Mouse (Mus musculus): ENCODE results near the gene 5031439G07Rik. TPM values are rescaled to one million over a fixed set of nuclear protein-coding genes. Genes with fewer than 3 reads are reported as not detected.

The 5031439G07Rik gene
- polyA plus RNA-seq, 1 experiment from 2014 or later = 19.2 TPM

DNA sequence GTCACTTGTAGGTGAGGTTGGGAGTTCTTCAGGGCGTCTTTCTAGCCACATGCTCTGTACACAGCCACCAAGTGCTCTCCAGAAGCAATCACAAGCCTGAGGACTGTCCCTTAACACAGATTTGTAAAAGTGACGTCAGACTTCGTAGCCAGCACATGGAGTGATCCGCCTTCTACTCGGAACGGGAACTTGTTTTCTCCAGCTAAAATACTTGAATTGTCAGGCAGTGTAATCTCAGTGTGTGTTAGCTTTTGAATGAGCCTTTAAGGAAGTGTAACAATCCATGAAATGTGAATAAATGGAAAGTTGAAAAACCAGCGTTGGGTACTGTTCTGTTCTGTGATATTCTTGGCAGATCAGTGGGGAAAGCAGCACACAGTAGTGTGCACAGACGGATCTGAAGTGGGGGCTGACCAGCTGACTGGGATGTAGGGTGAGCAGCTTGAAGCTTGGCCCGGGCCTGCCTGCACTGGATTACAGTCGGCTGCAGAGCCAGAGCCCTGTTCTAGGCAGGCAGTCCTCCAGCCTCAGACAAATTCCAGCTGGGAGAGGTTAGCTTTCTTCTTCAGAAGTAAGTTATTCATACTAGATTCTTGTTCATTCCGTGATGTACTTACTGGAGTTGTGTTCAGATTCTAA lies 45.6 kb downstream of the 5031439G07Rik start:
- no peak overlapping the region for H3K9ac ChIP-seq
- no peaks in the 10 kb centered on the region for H3K4me1 ChIP-seq (replicated peaks; ENCODE audit: control insufficient read depth, insufficient read depth, low read length)
- no peak overlapping the region for H3K4me2 ChIP-seq (replicated peaks)
- no peak overlapping the region for H3K27ac ChIP-seq
- ATAC-seq (ENCODE audit: low FRiP score) (no peak), DNase-seq (ENCODE audit: low spot score) (no peak)
- peaks cover 74% of the 10 kb centered on the region for H3K36me3 ChIP-seq (replicated peaks; ENCODE audit: control insufficient read depth, insufficient read depth)
- no peaks in the 10 kb centered on the region for H3K9me3 ChIP-seq (ENCODE audit: control insufficient read depth, low read length)
- WGBS = 65% methylated on average over 11 of the region's 11 CpGs
- no peaks in the 10 kb centered on the region for H3K27me3 ChIP-seq (ENCODE audit: control insufficient read depth, insufficient read depth, low read length)
- H3K4me3 ChIP-seq (replicated peaks; ENCODE audit: low read length) = no peak overlapping the region

DNA sequence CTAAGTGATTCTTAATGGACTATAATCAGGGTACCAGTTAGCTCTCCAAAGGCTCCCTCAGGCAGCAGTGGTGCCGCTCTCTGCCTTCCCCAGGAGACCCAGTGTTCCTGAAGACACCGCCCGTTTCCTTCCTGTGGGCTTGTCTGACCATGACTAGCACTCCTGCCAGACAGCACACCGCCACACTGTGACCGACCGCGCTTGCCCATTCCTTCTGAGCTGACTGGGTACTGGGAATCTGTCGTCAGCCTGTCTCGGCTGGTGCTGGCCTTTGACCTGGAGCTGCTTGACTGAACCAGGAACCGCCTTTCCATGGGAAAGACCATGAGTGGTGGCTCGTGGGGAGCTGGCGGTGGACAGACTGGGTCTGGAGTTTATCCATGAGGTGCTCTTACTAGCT lies 48.2 kb downstream of the 5031439G07Rik start:
- ATAC-seq (ENCODE audit: low FRiP score) (no peak), DNase-seq (ENCODE audit: low spot score) (no peak)
- Histone ChIP-seq H3K4me3 (replicated peaks; ENCODE audit: low read length) (no peak overlapping the region), H3K27me3 (ENCODE audit: control insufficient read depth, insufficient read depth, low read length) (no peaks in the 10 kb centered on the region), H3K4me2 (replicated peaks) (no peak overlapping the region), H3K9me3 (ENCODE audit: control insufficient read depth, low read length) (no peaks in the 10 kb centered on the region), H3K27ac (no peak overlapping the region), H3K4me1 (replicated peaks; ENCODE audit: control insufficient read depth, insufficient read depth, low read length) (no peaks in the 10 kb centered on the region), H3K9ac (no peak overlapping the region), H3K36me3 (replicated peaks; ENCODE audit: control insufficient read depth, insufficient read depth) (peaks cover 81% of the 10 kb centered on the region)
- WGBS = 58% methylated on average over 12 of the region's 12 CpGs

DNA sequence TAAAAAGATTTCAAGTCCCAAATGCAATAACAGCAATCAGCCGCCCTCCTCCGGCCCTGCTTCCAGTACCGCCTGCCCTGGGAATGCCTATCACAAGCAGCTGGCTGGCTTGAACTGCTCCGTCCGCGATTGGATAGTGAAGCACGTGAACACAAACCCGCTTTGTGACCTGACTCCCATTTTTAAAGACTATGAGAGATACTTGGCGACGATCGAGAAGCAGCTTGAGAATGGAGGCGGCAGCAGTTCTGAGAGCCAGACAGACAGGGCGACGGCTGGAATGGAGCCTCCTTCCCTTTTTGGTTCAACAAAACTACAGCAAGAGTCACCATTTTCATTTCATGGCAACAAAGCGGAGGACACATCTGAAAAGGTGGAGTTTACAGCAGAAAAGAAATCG lies 53.5 kb downstream of the 5031439G07Rik start:
- Histone ChIP-seq H3K9ac (no peak overlapping the region), H3K9me3 (ENCODE audit: control insufficient read depth, low read length) (no peaks in the 10 kb centered on the region), H3K4me3 (replicated peaks; ENCODE audit: low read length) (no peak overlapping the region), H3K4me1 (replicated peaks; ENCODE audit: control insufficient read depth, insufficient read depth, low read length) (no peaks in the 10 kb centered on the region), H3K27ac (no peak overlapping the region), H3K36me3 (replicated peaks; ENCODE audit: control insufficient read depth, insufficient read depth) (peaks cover 100% of the 10 kb centered on the region), H3K4me2 (replicated peaks) (no peak overlapping the region), H3K27me3 (ENCODE audit: control insufficient read depth, insufficient read depth, low read length) (no peaks in the 10 kb centered on the region)
- DNase-seq (ENCODE audit: low spot score) (no peak), ATAC-seq (ENCODE audit: low FRiP score) (no peak)
- WGBS = 86% methylated on average over 16 of the region's 16 CpGs

DNA sequence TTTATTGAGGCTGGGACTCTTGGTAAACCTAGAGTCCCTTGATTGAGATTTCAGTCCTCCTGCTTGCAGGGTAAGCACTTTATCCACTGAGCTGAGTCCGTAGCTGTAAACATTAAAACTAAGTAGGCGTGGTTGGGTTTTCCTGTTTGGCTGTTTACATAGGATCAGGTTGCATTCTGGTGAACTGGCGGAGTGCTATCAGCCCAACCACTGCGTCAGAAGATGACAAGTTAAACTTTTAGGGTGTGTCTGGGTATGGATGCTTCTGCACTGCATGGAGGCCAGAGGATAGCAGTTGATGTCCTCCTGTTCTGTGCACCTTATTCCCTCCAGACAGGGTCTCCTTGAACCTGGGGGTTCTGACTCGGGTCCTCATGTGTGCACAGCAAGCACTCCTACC lies 56.0 kb downstream of the 5031439G07Rik start:
- H3K9me3 ChIP-seq (ENCODE audit: control insufficient read depth, low read length) = no peaks in the 10 kb centered on the region
- H3K4me2 ChIP-seq (replicated peaks) = no peak overlapping the region
- no peak overlapping the region for H3K9ac ChIP-seq
- ATAC-seq (ENCODE audit: low FRiP score) = no peak
- 81% methylated on average over 5 of the region's 5 CpGs for WGBS
- peaks cover 100% of the 10 kb centered on the region for H3K36me3 ChIP-seq (replicated peaks; ENCODE audit: control insufficient read depth, insufficient read depth)
- no peak overlapping the region for H3K27ac ChIP-seq
- no peaks in the 10 kb centered on the region for H3K4me1 ChIP-seq (replicated peaks; ENCODE audit: control insufficient read depth, insufficient read depth, low read length)
- no peak overlapping the region for H3K4me3 ChIP-seq (replicated peaks; ENCODE audit: low read length)
- DNase-seq (ENCODE audit: low spot score) = no peak
- H3K27me3 ChIP-seq (ENCODE audit: control insufficient read depth, insufficient read depth, low read length) = no peaks in the 10 kb centered on the region

DNA sequence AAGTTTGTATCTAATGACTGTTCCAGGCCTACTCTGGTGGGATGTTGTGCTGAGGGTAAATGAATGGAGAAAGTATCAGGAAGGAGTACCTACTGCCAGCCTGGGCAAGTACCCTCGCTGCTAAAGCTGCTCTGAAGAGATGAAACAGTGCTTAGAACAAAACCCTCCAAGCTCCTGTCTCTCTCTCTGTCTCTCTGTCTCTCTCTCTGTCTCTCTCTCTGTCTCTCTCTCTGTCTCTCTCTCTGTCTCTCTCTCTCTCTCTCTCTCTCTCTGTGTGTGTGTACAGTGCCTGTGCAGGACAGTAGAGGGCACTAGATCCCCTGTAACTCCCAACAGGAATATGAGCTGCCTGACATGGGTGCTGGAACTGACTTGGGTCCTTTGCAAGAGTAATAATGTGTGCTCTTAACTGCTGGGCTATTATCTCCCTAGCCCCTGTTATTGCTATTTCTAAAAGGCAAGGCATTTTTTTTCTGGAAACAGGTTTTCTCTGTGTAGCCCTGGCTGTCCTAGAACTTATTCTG lies 62.8 kb downstream of the 5031439G07Rik start:
- no peaks in the 10 kb centered on the region for H3K27me3 ChIP-seq (ENCODE audit: control insufficient read depth, insufficient read depth, low read length)
- H3K36me3 ChIP-seq (replicated peaks; ENCODE audit: control insufficient read depth, insufficient read depth) = peaks cover 35% of the 10 kb centered on the region
- no peaks in the 10 kb centered on the region for H3K9me3 ChIP-seq (ENCODE audit: control insufficient read depth, low read length)
- peak overlapping the region; percentile 99; the same call in 1 of the 2 replicates for H3K4me3 ChIP-seq (replicated peaks; ENCODE audit: low read length)
- no peak overlapping the region for H3K27ac ChIP-seq
- DNase-seq (ENCODE audit: low spot score) = no peak
- no peak for ATAC-seq (ENCODE audit: low FRiP score)
- whole genome bisulfite sequencing = 47% methylated on average over 1 of the region's 1 CpGs
- peak overlapping the region; percentile 97 for H3K4me2 ChIP-seq (replicated peaks)
- H3K4me1 ChIP-seq (replicated peaks; ENCODE audit: control insufficient read depth, insufficient read depth, low read length) = peaks cover 24% of the 10 kb centered on the region
- no peak overlapping the region; the same call in 1 of the 2 replicates for H3K9ac ChIP-seq

DNA sequence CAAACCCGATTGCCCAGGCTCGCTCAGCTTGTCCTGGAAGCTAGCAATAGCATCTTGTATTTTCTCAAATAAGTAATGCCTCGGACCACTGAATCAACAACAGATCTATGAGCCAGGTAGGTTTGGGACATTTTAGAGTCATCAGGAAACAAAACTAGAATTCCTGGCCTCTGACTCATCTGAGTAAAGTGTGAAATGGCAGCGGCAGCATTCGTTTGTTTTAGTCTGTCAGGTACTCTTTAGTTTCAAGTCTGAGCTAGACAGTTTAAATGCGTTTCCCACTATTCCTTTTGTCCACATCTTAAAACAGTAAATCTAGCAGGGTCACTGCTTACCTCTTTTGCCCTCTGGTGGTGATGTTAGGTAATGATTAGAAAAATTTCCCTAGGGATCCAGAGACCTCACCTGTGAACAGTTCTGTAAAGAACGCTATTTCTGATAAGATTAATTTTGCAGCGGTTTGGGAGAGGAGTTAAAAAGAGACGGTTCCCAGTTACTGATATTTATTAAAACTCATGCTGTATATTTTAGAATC lies 63.5 kb downstream of the 5031439G07Rik start:
- Histone ChIP-seq H3K4me2 (replicated peaks) (peak overlapping the region; percentile 97), H3K9ac (peak overlapping the region; percentile 94), H3K36me3 (replicated peaks; ENCODE audit: control insufficient read depth, insufficient read depth) (peaks cover 28% of the 10 kb centered on the region), H3K4me3 (replicated peaks; ENCODE audit: low read length) (peak overlapping the region; percentile 99), H3K4me1 (replicated peaks; ENCODE audit: control insufficient read depth, insufficient read depth, low read length) (peaks cover 24% of the 10 kb centered on the region), H3K27me3 (ENCODE audit: control insufficient read depth, insufficient read depth, low read length) (no peaks in the 10 kb centered on the region), H3K27ac (no peak overlapping the region), H3K9me3 (ENCODE audit: control insufficient read depth, low read length) (no peaks in the 10 kb centered on the region)
- ATAC-seq (ENCODE audit: low FRiP score) = no peak
- peak; percentile 86 for DNase-seq (ENCODE audit: low spot score)
- 16% methylated on average over 9 of the region's 9 CpGs for WGBS

DNA sequence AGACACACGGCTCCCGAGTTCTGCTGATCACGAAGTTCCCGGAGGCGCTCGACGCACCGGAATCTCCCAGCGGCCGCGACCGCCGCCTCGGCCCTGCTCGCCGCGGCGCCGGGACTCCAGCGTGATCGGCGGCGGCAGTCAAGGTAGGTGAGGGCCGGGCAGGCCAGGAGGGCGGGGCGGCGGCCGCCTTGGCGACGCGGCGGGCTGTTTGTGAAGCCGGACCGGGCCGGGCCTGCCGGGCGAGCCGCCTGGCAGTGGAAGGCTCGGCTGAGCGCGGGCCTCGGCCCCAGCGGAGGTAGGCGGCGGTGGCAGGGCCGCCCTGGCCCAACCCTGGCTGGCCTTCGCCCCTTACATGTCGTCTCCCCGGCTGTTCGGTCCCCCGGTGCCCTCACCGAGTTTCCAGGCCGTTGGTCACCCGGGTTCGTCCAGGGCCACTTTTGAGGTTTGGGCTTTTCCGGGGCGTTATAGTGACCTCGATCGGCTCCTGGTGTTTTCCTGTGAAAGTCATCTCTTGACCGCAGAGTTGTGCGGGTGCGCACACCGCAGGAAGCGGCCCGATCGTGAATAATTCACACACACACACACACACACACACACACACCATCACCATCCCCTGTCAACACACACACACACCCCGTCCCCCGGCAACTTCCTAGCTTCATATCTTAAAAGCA lies 64.7 kb downstream of the 5031439G07Rik start:
- ATAC-seq (ENCODE audit: low FRiP score) (peak; percentile 76), DNase-seq (ENCODE audit: low spot score) (no peak)
- peak overlapping the region; percentile 99 for H3K4me3 ChIP-seq (replicated peaks; ENCODE audit: low read length)
- peak overlapping the region; percentile 96 for H3K27ac ChIP-seq
- H3K36me3 ChIP-seq (replicated peaks; ENCODE audit: control insufficient read depth, insufficient read depth) = peaks cover 16% of the 10 kb centered on the region
- H3K4me2 ChIP-seq (replicated peaks) = peak overlapping the region; percentile 97
- WGBS = under 1% methylated on average over 64 of the region's 68 CpGs
- peak overlapping the region; percentile 94 for H3K9ac ChIP-seq
- no peaks in the 10 kb centered on the region for H3K9me3 ChIP-seq (ENCODE audit: control insufficient read depth, low read length)
- H3K4me1 ChIP-seq (replicated peaks; ENCODE audit: control insufficient read depth, insufficient read depth, low read length) = peaks cover 24% of the 10 kb centered on the region
- no peaks in the 10 kb centered on the region for H3K27me3 ChIP-seq (ENCODE audit: control insufficient read depth, insufficient read depth, low read length)

DNA sequence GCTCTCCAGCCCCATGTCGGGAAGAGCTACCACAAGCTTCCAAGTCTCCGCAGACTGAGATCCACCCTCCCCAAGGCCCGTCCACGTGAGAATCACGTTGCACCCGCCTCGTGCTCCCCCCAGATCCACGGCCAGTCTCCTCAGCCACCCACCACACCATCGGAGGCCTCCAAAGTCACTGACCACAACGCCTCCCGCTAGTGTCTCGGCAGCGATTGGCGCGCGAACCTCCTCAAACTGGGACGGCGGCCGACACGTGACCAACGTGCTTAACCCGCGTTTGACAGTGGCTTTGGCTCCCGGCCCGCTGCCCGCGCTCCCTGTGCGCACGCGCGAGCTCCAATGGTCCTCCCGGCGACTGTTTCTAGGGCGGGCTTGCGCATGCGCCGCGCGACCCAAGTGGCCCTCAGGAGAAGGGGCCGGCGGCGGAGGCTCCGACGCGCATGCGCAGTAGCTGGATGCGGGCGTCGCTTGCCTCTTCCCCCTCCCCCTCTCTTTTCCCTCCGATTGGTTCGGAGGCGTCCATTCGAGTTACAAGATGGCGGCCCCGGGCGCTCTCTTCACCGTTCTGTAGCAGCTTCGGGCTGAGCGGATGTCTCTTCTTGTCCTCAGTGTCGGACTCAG lies 65.4 kb downstream of the 5031439G07Rik start, which contains the start of gene Nup50:
Gene Nup50 (plus strand): TSS at position 528 of the 624 bp plus-strand sequence.
- Histone ChIP-seq H3K36me3 (replicated peaks; ENCODE audit: control insufficient read depth, insufficient read depth) (peaks cover 9% of the 10 kb centered on the region), H3K9me3 (ENCODE audit: control insufficient read depth, low read length) (no peaks in the 10 kb centered on the region), H3K4me1 (replicated peaks; ENCODE audit: control insufficient read depth, insufficient read depth, low read length) (peaks cover 24% of the 10 kb centered on the region), H3K4me3 (replicated peaks; ENCODE audit: low read length) (peak within 1 kb of the TSS; percentile 99), H3K4me2 (replicated peaks) (peak within 1 kb of the TSS; percentile 97), H3K27ac (peak within 1 kb of the TSS; percentile 96), H3K9ac (peak within 1 kb of the TSS; percentile 94), H3K27me3 (ENCODE audit: control insufficient read depth, insufficient read depth, low read length) (no peaks in the 10 kb centered on the region)
- DNase-seq (ENCODE audit: low spot score) = peak; percentile 100
- peak; percentile 90 for ATAC-seq (ENCODE audit: low FRiP score)
- under 1% methylated on average over 60 of the region's 60 CpGs for WGBS

DNA sequence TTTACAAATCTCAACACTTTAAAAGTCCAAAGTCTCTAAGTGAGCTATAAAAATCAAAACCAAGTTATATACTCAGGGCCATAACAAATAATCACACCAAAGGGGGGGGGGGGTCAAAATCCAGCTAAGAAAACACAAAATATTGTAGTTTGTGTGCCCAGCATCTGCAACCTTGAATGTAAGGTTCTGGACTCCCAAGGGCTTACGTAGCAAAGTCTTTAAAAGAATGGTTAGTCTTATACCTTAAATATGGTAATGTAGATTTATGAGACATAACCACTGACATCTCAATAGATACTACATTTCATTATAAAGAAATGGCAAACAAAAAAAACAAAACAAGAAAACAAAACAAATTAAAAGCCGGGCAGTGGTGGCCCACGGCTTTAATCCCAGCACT lies 68.4 kb downstream of the 5031439G07Rik start, which contains the start of gene Gm29666:
Gene Gm29666 (minus strand): TSS at position 101 of the 400 bp plus-strand sequence.
- ATAC-seq (ENCODE audit: low FRiP score) (no peak), DNase-seq (ENCODE audit: low spot score) (no peak)
- H3K9ac ChIP-seq = no peak within 1 kb of the TSS
- no peaks in the 10 kb centered on the region for H3K36me3 ChIP-seq (replicated peaks; ENCODE audit: control insufficient read depth, insufficient read depth)
- no peak within 1 kb of the TSS for H3K4me2 ChIP-seq (replicated peaks)
- no peaks in the 10 kb centered on the region for H3K9me3 ChIP-seq (ENCODE audit: control insufficient read depth, low read length)
- H3K4me1 ChIP-seq (replicated peaks; ENCODE audit: control insufficient read depth, insufficient read depth, low read length) = peaks cover 15% of the 10 kb centered on the region
- WGBS = 88% methylated on average over 3 of the region's 3 CpGs
- no peak within 1 kb of the TSS for H3K4me3 ChIP-seq (replicated peaks; ENCODE audit: low read length)
- no peaks in the 10 kb centered on the region for H3K27me3 ChIP-seq (ENCODE audit: control insufficient read depth, insufficient read depth, low read length)
- H3K27ac ChIP-seq = no peak within 1 kb of the TSS

All from hindbrain, embryonic 14.5 days (tissue).